Mouse (Mus musculus): ENCODE data around the gene Tbc1d14.
A peak's percentile ranks its signal among the peaks of the same experiment; 100 is the strongest.

Gene Tbc1d14

DNA sequence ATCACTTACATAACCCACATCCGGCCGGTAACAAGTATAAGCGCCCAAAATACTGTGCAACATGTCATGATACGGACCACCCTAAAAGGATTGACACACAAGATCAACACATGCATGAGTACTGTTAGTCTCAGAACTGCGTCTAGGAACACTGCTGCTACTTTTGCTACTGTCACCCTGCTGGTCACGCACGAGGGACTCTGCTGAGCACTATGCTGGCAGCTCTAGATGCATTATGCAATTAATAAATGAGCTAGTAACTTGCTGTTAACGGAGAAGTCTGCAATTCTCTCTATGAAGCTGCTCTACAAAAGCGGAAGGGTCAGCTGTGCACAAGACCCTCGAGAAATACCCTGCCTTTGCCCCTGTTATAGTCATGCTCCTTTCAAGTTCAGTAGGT, 84.7 kb downstream of the Tbc1d14 start:
- DNase-seq (ENCODE audit: low spot score) = no peak

GRCm38 (mm10) chr5:36505643-36506042, 87.4 kb downstream of the Tbc1d14 start:
- DNase-seq (ENCODE audit: low spot score) = no peak

GRCm38 (mm10) chr5:36505235-36505634, 87.8 kb downstream of the Tbc1d14 start:
- no peak for DNase-seq (ENCODE audit: low spot score)

- DNase-seq (ENCODE audit: low spot score) = no peak
These were observed 98.4 kb downstream of the Tbc1d14 start for GRCm38 (mm10) chr5:36494709-36495108.

DNA sequence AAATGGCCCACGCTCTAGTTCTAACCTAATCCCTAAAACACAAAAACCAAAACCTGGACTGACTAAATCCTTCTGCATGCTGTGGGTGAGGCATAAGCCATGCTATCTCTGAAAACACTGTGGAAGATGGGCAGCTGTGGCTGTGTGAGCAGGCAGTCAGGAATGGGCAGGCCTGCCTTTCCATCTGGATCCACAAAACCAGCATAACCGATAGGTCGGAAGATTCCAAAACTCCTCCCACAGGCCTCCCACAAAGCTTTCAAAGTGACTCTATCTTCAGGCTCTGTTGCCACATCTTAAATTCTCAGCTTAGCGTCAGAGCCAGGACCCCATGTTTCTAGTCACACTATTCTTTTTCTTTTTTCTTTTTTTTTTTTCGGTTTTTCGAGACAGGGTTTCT, 99.2 kb downstream of the Tbc1d14 start:
- DNase-seq (ENCODE audit: low spot score) = no peak

DNA sequence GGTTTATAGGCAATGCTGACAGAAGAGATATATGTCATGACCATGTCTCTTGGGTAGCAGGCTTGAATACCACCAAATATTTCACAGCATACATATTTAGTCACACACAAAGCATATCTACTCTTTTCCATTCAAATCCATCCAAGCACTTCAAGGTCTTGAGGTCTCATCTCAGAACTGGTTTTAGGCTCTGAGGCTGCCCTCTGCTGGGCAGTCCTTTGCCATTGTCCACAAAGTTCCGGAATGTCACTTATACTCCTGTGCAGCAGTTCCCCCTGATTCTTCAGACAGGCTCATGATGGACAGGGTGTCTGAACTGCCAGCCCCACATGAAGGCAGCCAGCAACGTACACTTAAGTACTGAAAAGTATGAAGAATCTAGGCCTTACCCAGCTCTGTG, 103.9 kb downstream of the Tbc1d14 start:
- DNase-seq (ENCODE audit: low spot score) = no peak

DNA sequence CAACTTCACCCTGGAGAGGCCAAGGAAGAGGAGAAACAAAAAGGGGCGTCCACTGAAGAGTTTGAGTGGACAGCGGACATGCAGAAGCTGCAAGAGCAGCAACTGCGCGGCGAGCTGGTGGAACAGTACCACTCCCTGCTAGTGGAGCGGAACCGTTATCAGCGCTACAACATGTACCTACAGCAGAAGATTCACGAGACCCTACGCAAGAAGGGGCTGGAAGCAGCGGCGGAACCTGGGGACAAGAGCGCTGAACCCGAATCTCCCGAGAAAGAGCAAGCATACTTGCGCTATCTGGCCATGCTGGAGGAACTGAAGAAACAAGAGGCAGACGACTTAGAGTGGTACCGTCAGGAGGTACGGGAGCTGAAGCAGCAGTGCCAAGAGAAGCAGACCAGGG, 107.8 kb downstream of the Tbc1d14 start:
- DNase-seq (ENCODE audit: low spot score) = no peak

- peak; percentile 97 for DNase-seq (ENCODE audit: low spot score)
These were observed 108.7 kb downstream of the Tbc1d14 start, which contains the start of the genes Tada2b and Ccdc96 for GRCm38 (mm10) chr5:36484171-36484990. Gene Tada2b (minus strand): TSS chr5:36484285. Gene Ccdc96 (plus strand): TSS chr5:36484588.

DNA sequence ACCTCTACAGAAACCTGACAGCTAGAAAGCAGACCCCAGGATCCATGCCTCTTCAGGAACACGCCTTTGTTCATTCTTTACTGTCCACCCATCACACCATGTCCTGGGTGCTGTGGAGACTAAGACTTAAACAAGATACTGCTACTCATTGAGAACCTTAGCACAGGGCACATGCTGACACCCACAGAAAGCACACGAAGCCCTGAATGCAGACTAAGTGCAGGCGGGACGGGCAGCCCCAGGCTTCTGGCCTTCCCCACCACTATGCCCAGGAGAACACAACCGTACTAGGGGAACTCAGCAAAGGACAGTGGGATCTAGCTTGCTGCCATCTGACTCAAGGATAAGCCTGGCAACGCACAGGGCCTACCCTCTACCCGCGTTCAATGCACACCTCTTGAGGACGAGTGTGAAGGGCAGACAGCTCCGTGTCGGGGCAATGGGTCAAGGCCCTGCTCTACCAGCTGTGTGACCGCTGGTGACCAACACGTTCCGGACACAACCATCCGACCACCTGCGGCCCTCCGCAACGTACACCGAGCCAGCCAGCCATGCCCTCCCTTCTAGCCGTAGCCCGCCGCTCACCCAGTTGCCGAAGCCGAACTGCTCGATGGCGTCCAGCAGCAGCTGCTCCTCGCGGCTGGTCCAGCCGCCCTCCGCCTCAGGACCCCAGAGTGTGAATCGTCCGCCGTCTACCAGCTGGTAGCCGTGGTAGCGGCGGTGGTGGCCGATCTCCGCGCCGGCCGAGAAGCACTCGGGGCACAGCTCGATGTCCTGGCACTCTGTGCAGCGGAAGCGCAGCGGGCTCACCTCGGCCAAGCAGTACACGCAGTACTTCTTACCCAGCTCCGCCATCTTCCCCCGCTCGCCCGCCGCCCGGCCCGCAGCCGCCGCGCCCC, 109.6 kb downstream of the Tbc1d14 start:
- peak; percentile 44 for DNase-seq (ENCODE audit: low spot score)

GRCm38 (mm10) chr5:36481114-36481513, 112.0 kb downstream of the Tbc1d14 start:
- DNase-seq (ENCODE audit: low spot score) = no peak

GRCm38 (mm10) chr5:36480398-36480797, 112.7 kb downstream of the Tbc1d14 start:
- no peak for DNase-seq (ENCODE audit: low spot score)

GRCm38 (mm10) chr5:36479735-36480134, 113.3 kb downstream of the Tbc1d14 start:
- DNase-seq (ENCODE audit: low spot score) = no peak

- no peak for DNase-seq (ENCODE audit: low spot score)
These were observed 114.3 kb downstream of the Tbc1d14 start for GRCm38 (mm10) chr5:36478540-36479420.

- no peak for DNase-seq (ENCODE audit: low spot score)
These were observed 115.6 kb downstream of the Tbc1d14 start for GRCm38 (mm10) chr5:36477486-36477885.

DNA sequence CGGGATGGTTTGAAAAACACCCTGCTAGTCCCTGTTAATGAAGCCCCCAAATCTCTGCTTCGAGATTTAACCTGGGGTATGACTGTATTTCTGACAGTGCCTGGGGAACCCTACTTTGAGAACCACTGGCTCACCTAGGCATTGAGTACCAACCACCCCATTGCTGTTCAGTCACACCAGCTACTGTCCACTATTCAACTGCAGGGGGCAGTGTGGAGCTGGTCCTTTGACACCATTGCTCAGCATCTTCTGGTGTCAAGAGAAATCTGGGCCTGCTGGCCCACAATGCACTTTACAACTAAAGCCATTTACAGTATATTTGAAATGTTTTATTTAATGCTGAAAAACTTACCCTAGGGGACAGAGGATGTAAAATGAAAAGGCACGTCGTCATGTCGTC, 118.8 kb downstream of the Tbc1d14 start:
- peak; percentile 60 for DNase-seq (ENCODE audit: low spot score)

GRCm38 (mm10) chr5:36472876-36473655, 120.0 kb downstream of the Tbc1d14 start:
- DNase-seq (ENCODE audit: low spot score) = no peak

DNA sequence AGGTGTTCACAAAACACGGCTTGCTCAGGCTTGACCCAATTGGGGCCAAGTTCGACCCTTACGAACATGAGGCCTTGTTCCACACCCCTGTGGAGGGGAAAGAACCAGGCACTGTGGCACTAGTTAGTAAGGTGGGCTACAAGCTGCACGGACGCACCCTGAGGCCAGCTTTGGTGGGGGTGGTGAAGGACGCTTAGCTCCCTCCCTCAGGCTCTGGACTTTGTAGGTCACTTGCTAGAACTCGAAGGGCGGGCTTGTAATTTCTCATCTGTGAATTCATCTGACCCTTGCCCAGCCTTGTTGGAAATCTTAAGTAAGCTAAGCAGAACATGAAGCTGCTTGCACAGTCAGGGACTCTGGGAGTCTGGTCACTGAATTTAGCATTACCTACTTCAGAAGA, 121.9 kb downstream of the Tbc1d14 start:
- DNase-seq (ENCODE audit: low spot score) = no peak

DNA sequence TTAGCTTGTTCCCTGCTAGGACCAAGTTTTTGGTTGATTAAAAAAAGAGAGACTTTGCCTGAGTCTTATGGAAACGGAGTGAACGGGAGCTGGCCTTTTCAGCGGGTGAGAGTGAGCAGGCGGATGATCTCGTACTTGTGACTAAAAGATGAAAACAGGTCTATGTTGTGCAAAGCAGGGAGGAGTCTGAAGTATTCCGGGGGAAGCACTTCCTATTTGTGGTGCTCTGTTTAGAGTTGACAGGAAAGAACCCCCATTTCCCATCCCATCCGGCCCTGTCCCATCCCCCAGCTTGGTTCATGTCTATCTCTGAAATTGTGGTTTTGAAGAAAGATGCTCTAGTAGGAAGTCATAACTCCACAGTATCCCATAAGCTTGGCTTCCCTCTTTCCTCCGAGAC, 127.2 kb downstream of the Tbc1d14 start:
- DNase-seq (ENCODE audit: low spot score) = no peak

GRCm38 (mm10) chr5:36464709-36465661, 128.1 kb downstream of the Tbc1d14 start, which contains the start of gene Grpel1:
Gene Grpel1 (plus strand): TSS chr5:36464998.
- peak; percentile 97 for DNase-seq (ENCODE audit: low spot score)

DNA sequence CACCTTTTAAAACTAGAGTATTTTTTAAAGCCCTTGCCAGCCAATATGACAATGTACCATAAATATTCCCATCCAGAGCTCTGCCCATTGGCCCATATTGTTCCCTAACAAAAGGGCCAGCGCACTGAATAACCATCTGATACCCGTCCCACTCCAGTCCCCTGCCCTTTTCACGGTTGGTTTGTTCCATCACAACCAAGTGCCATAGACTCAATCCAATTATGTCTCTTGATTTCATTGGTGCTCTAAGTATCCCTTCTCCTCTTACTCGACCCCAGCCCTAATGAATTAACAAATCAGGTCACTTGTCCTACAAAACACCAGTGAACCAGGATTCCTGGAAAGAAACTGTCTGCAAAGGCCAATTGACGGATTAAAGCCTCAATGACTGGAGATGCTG, 129.7 kb downstream of the Tbc1d14 start:
- no peak for DNase-seq (ENCODE audit: low spot score)

All from spleen, adult 12 weeks (tissue).